Mouse (Mus musculus): Measurements from ENCODE around the gene Tubb4b. TPM values are rescaled to one million over a fixed set of nuclear protein-coding genes. Genes with fewer than 3 reads are reported as not detected.
A peak's percentile ranks its signal among the peaks of the same experiment; 100 is the strongest.

The Tubb4b gene
- total and polyA plus RNA-seq, 3 experiments = 183 to 1,037 (median 979) TPM

DNA sequence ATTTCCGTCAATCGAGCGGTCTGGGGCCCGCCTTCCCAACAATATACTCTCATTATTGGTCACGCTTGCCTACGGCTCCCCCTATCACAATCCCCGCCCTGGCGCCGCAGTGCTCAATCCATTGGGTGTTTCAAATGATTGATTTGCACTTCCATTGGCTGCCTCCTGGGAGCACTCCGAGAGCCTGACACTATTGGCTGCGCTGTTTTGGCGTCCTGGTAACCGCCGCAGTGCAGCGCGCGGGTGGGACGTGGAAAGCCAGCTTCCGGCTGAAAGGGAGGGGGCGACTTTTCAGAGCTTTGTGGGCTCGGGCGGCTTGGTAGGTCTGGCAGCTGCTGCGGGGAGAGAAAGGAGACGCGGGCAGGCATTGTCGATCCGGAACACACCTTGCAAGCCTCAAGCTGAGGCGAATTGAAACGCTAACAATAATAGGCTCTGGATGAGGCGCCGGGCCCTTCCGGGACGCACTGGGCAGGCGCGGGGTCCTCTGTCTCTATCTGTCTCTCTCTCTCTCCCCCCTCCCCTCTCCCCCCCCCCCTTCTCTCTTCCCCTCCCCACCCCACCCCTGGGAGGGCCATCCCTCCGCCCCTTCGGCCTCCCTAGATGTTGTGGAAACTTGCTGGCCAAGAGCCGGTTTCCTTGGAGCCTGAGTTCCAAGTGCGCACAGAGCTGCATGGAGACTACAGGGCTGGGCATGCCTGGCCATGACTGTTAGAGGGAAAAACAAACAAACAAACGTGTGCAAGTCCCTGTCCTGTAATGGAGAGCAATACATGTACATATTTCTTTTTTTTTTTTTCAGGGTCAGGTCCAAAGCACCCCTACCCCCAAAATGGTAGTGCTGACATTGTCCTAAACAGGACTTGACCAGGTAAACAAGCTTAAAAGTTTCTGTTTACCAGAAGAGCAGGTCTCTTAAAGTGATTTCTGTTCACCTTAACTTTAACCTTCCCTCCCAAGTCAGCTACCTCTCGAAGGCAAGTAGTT lies 557 bp upstream of the Tubb4b start (continued):
- TF ChIP-seq USF1 (IDR thresholded peaks at IDR 0.05; ENCODE audit: low read depth, low read length) = 0 out of 2 replicates have a peak, but pooled peaks have one; percentile 9
- TF ChIP-seq GATA1 (IDR thresholded peaks at IDR 0.05; ENCODE audit: low read depth, low read length) = 0 out of 2 replicates have a peak, but pooled peaks have one; percentile 5
- TF ChIP-seq KAT2A (conservative IDR thresholded peaks at IDR 0.05; ENCODE audit: low read depth, low read length) = no peak; the same call in 1 of the 2 replicates
- no peak; the same call in 1 of the 2 replicates for TF ChIP-seq POLR2AphosphoS2 (IDR thresholded peaks at IDR 0.05; ENCODE audit: low read length)
- TF ChIP-seq ELF1 (IDR thresholded peaks at IDR 0.05; ENCODE audit: low read depth, low read length) = peak; percentile 73
- TF ChIP-seq MYC (IDR thresholded peaks at IDR 0.05; ENCODE audit: low read depth, low read length) = no peak; the same call in 1 of the 2 replicates
- TF ChIP-seq ZC3H11A (IDR thresholded peaks at IDR 0.05; ENCODE audit: low read depth, low read length) = no peak
- no peak for TF ChIP-seq RAD21 (IDR thresholded peaks at IDR 0.05; ENCODE audit: low read depth, low read length)
- no peak for TF ChIP-seq TAL1 (IDR thresholded peaks at IDR 0.05; ENCODE audit: low read length)
- TF ChIP-seq E2F4 (IDR thresholded peaks at IDR 0.05; ENCODE audit: borderline replicate concordance, low read depth, low read length) = no peak
- TF ChIP-seq MEF2A (IDR thresholded peaks at IDR 0.05; ENCODE audit: extremely low read depth, insufficient replicate concordance, low read depth, low read length, poor library complexity, severe bottlenecking) = no peak
- peak; percentile 12; the same call in 1 of the 2 replicates for TF ChIP-seq TCF12 (IDR thresholded peaks at IDR 0.05; ENCODE audit: low read depth, low read length)
- no peak for TF ChIP-seq JUND (IDR thresholded peaks at IDR 0.05; ENCODE audit: low read depth, low read length)
- peak; percentile 74 for TF ChIP-seq HCFC1 (IDR thresholded peaks at IDR 0.05; ENCODE audit: low read depth, low read length)
- no peak for TF ChIP-seq UBTF (IDR thresholded peaks at IDR 0.05; ENCODE audit: borderline replicate concordance, insufficient read depth, low read depth, low read length)
- TF ChIP-seq NRF1 (IDR thresholded peaks at IDR 0.05; ENCODE audit: insufficient read depth, low read depth, low read length, poor library complexity, severe bottlenecking) = peak; percentile 72
- TF ChIP-seq ZMIZ1 (IDR thresholded peaks at IDR 0.05; ENCODE audit: low read depth, low read length) = peak; percentile 53; the same call in 1 of the 2 replicates
- TF ChIP-seq ZKSCAN1 (IDR thresholded peaks at IDR 0.05; ENCODE audit: low read depth, low read length) = no peak
- TF ChIP-seq BHLHE40 (IDR thresholded peaks at IDR 0.05; ENCODE audit: borderline replicate concordance, low read depth, low read length) = no peak
- no peak for TF ChIP-seq NELFE (IDR thresholded peaks at IDR 0.05; ENCODE audit: low read depth, low read length)
- TF ChIP-seq SMC3 (IDR thresholded peaks at IDR 0.05; ENCODE audit: low read depth, low read length) = no peak
- no peak for TF ChIP-seq RCOR1 (IDR thresholded peaks at IDR 0.05; ENCODE audit: low read depth, low read length)
- TF ChIP-seq ZNF384 (IDR thresholded peaks at IDR 0.05; ENCODE audit: low read depth, low read length) = peak; percentile 57
